Mouse (Mus musculus) kidney, postnatal 10 days (tissue): ENCODE results near the gene Tex38.

Source experiments
- DNase-seq: peaks from one replicate; pipeline ENCODE4 v3.0.0; 2021; ENCODE audit warnings: mixed read lengths

The Tex38 gene

DNA sequence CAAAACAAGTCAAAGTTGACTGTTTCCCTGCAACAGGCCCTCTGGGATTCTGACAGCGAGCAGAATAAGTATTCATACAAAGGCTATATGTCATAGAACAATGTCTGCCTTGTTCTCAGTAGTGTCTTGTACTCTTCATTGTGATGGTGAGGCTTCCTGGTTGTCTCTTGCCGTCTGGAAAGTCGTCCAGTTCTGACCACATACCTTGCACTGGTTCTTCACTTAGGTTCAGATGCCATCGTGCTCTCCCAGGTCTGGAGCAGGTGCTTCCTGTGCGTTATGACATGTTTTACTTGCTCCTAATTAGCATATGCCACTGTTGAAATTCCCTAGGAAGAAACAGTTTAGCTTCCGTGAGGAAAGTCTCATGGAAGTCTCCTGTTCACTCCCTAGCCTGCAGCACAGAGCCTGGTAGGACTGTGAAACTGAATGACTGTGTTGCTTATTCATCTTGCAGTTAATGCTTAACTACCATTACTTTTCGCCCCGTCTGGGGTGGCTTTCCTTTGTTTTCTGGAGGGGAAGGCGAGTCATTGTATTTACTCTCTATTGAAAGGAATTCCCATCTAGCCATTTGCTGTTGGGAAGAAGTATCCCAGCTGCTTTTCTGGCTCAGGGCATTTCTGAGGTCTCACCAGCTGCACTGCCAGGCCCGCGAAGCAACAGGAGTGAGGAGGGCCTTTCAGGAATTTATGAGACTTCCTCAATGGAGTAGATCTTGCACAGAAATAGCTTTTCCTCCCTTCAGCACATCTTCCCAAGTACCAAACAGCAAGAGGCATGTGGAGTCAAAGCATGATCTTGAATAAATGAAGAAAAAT lies 13.0 kb downstream of the Tex38 start:
- no peak for DNase-seq

DNA sequence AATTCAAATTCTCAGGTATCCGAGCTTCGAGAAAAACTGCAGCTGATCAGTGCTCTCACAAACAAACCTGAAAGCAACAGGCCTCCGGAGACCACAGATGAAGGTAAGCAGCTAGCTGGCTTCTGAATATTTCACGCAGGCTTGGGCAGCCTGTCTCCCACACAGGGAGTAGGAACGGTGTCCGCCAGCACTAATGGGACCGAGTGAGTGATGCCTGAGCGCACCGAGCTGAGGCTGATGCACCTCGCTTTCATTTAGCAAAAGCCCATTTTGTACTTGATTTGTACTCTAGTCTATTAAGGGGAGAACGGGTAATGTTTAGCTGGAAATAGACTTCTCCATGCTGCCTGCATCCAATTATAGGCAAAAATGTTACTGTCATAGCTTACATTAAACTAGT lies 16.2 kb downstream of the Tex38 start:
- no peak for DNase-seq

DNA sequence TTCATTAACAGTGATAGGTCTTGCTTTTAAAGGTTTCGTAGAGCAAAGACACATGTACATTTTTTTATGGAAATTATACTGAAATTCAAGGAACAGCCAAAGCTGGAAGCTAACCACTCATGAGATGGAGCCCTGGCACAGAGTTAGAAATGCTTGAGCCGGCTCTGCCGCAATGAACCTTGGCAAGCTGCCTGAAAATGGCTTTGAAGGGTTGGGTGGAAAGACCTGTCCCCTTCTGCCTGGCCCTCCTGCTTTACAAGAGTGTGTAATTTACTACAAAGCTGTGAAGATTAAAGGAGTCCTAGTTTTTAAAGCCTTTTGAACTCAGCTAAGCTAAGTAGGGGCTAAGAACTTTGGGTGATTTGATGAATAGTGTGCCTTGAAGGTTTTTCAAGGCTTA lies 19.6 kb downstream of the Tex38 start:
- DNase-seq: peak; percentile 57

DNA sequence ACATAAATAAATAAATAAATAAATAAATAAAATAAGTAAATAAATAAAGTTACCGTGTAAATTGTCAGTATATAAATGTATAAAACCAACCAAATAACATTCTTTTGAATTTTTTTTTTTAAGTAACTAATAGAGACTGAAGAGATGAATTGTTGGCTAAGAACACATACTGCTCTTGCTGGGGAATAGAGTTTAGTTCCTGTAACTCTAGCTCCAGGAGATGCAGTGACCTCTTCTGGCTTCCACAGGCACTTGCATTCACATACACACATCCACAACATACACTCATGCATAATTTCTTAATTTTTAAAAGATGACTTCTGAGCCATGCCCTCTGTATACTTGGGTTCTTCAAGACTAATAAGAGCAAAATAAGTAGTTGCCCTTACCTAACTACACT lies 26.0 kb downstream of the Tex38 start:
- no peak for DNase-seq

DNA sequence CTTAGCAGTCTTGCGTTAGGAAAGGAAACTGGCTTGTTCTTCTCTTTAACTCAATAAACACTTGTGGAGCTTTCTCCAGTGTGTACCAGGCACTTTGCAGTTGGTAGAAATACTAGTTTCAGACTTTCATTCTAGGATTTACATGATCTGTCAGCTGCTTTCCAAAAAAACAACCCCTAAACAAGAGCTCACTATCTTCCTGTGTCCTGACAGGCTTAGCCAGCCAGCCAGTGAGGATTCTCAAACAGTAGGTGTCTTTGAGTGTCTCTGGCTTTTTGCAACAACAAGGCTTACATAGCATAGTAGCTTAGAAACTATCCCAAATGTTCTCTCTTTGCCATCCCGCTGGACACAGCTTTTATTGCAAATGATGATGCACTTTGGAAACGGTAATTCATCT lies 26.7 kb downstream of the Tex38 start:
- no peak for DNase-seq

DNA sequence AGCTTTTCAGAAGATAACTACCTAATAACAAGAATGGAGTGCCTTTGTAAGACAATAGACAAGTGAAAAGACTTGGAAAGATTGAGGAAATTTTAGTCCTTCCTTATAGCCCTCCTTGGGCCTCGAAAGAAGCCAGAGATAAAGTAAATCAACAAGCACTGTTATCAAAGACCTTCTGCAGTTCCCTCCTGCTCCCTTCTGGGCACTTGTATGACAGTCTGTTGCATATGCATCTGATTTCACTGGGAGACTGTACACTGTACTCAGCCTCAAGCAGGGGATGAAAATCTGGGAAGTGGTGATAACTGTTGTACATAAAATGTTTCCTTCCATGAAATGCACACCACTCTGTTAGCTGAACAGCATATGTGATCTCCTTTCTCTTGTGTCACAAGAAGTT lies 31.5 kb downstream of the Tex38 start:
- no peak for DNase-seq

DNA sequence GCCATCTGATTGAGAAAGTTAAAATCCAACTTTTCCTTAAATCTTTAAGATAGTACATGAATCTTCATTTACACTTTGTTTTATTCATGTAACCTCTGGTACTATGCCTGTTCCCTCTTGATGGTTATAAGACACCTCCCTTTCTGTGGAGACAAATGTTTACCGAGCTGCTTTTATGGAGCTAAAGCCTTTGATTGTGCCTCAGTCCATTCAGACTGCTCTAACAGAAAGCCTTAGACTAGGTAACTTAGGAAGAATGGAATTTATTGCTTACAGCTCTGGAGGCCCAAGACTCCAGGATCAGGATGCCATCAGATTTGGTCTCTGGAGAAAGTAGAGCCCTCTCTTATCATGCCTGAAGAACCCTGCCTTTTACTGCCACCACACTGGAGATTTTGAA lies 32.6 kb downstream of the Tex38 start:
- no peak for DNase-seq

DNA sequence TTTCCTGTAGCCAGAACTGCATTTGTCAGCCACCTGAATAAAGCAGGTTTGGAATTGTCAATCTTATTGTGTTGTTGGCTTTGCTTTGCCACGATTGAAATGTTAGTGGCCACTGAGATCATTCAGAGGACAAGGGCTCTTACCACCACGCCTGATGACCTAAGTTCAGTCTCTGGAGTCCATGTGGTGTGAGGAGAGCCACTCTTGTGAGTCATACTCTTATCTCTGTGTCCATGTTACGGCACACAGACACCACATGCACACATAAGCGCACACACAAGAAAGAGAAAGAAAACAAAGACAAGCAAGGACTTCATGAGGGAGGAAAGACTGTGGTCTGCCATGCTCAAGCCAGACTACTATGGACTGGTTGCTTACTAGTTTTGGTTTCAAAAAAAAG lies 37.7 kb downstream of the Tex38 start:
- DNase-seq: no peak

DNA sequence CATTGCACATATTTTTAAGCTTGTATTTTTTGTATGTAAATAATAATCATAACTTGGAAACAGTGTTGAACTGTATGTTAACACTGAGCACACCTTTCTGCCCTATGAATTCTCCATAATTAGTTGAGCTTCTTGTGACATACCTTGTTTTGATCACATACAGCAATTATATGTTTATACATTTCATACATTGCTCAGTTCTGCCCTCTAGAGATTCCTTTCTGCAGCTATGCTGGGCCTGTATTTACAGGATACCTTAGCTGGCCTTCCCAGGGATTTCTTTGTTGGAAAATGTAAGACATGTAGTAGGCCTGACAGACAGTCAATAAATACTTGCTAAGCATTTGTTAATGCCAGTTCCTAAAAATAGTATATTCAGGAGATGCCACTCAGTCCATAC lies 38.2 kb downstream of the Tex38 start:
- DNase-seq: no peak

DNA sequence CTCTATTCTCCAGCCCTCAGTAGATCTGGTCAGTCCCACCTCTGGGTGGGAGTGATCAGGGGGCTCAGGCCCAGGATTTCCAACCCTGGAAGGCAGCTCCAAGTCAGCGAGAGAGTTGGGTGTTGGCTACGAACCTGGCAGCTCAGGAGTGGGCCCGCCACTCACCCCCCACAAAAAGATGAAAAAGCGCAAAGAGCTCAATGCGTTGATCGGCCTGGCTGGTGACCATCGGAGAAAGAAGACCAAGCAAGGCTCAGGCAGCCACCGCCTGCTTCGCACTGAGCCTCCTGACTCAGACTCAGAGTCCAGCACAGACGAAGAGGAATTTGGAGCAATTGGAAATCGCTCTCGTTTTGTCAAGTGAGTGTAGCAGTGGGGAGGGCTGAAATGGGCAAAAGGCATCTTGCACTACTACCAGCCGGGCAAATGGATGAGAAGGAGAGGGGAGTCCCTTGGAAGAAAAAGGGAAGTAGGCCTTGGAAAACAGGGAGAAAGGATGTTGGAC lies 42.3 kb downstream of the Tex38 start:
- peak; percentile 13 for DNase-seq

DNA sequence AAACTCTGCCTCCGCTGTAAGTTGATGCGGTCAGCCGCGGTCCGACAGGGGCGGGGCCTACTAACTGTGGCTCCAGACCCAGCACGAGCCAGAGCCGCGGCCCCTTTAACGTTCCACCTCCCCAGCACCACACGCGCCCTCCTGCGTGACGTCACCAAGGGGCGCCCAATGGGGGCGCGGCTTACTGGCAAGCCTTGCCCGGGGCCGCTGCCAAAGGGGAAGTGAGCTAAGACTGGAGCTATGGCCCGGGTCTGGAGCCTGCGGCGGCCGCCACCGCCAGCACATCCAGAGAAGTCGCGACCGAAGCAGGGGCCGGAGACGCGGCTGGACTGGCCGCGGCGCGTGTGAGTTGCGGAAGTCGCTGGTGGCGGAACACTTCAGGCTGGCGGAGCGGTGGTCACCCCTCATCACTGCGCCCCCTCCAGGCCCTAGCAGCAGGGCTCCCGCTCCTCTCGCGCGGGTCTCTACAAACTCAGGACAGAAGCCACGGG lies 43.2 kb downstream of the Tex38 start, which contains the start of gene Efcab14:
Gene Efcab14, plus strand, starts transcription at position 194 of the 491 bp plus-strand sequence.
- peak; percentile 99 for DNase-seq

DNA sequence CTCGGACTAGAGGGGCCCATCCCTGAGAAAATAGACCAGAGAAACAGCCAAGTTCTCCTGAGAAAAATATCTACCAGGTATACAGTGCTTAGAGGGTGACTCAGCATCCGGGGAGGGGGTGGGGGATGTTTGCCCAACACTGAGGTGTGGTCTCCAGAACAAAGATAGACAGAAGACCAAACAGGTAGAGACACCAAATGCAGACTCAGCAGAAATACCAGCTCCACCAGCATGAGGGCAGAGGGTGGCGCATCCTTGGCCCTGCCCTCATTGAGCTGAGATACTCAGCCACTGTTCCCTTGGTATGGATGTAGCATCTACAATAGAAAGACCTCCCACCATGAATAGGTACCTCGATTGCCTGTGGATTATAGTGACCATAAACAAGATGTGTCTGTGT lies 46.0 kb downstream of the Tex38 start:
- no peak for DNase-seq

DNA sequence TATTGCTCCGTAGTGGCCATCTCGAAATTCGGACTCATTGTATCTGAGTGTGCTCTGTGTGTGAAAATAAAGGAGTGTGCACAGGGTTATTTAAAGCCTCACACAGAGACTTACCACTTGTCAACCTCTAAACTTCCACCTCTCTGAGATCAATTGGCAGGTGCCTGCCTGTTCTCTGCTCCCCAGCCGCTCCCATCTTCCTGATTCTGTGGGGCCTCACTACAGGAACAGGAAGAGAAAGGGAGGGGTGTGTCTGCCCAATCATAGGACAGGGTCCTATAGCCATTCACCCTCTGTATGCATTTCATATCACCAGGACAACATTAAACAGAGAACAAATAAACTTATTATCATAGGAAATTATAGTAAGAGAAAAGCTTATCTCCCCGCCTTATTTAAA lies 47.1 kb downstream of the Tex38 start:
- DNase-seq: no peak

DNA sequence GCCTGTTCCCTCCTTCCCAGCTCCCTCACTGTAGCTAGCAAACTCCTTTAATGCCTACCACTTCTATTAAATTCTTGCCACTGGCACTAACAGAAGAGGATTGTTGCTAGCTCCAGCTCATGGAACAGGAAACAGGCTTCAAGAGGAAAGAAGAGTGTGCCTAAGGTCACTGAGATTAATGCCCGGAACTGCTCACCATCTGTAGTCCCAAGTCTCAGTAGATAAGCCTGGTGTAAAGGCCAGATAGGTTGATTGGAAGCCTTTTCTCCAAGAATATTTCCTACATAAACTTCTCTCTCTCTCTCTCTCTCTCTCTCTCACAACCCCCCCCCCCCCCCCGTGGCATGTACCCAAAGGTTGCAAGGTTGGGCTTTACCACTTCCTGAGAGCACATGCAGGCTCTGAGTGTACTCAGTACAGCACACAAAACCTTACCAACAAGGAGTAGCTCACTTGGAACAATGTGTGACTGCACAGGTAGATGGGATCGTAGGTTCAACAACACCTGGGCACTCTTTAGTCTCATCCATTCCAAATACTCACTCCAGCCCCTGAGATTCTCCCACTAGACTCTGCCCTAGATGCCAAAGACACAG lies 48.5 kb downstream of the Tex38 start:
- no peak for DNase-seq

DNA sequence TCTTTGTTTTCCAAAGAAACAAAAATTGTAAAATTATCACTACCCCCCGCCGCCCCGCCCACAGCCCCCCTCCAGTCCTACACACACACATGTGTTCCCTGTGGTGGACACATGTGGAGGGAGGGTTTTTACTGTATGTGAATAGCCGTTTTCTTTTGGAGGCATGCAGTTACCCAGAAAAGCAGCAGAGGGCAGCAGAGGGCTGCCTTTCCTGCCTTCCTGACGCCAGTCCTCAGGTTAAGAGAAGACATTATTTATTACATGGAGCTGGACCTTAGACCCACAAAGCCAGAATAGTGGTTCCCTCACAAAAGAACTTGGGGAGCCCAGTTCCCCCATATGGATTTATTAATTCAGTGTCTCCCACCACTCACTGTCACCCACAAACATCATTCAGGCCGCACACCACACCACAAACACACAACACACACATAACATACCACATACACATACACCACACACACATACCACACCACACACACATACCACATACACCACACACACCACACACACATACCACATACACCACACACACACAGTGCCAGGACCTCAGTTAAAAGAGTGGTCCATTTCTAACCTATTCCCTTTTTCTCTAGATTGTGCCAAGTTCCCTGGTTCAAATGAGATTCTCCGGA lies 49.1 kb downstream of the Tex38 start:
- peak; percentile 82 for DNase-seq
